Mouse (Mus musculus): ENCODE results near the gene Ppp4c.

DNA sequence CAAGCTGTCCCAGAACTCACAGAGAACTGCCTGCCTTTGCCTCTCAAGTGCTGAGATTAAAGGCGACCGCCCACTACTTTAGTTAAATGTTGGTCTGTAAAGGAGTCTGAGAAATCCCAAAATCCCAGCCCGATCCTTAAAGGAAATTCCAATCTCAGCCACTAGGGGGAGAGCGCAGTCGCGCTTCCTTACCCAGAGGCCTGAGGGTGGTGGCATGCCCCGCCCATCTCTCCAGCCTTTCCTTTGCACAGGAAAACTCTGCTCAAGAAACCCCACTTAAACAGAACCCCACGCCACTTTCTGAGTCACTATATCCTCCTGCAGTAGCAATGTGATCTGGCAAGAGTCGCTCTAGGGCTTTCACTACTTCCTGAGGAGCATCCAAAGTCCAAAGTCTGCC, 37.4 kb downstream of the Ppp4c start:
- TF ChIP-seq CTCF (IDR thresholded peaks at IDR 0.05; ENCODE audit: low read depth, low read length) (peak; percentile 69), POLR2A (IDR thresholded peaks at IDR 0.05; ENCODE audit: borderline replicate concordance, low read depth, low read length) (no peak)
